Mouse (Mus musculus) 3134 (cell line): ENCODE measurements around the gene Atf6b.

Experiments
- DNase-seq: peaks from one replicate; pipeline ENCODE4 v3.0.0-alpha.2; 2011; ENCODE audit warnings: low spot score; ENCODE audit not compliant: insufficient read length; ENCODE audit errors: extremely low read depth

The Atf6b gene

DNA sequence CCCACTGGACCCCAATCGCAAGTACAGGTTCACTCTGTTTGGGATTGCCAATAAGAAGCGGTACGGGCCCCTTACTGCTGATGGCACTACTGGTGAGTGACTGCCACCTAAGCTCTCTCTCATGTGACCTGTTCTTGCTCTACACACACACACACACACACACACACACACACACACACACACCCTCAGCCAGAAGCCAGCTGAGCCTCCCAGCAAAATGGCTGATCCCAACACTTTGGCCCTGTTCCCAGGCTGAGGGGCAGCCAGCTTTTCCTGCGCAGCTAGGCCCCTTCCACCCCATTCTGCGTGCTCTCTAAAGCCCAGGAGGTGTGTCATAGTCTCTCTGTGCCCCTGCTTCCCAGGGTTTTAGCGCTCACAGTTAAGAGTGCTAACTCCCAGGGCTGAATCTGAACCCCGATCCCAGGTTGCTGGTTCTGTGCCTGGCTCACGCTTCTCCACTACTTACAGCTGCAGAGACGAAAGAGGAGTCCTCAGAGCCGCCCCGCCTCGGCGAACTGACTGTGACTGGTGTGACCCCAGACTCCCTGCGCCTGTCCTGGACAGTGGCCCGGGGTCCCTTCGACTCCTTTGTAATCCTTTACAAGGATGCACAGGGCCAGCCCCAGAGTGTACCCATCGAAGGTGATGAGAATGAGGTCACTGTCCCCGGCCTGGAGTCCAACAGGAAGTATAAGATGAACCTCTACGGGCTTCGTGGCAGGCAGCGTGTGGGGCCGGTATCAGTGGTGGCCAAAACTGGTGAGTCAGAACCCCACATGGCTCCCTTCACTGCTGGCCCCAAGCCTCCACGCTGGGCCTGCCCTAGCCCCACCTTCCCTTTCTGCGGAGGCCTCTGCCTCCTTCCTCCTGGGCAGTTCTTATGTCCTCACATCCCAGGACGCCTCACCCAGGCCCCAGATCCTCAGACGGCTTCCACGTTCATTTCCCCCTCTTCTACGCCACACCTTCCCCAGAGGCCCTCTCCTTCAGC lies 38.5 kb downstream of the Atf6b start:
- DNase-seq, result peak; percentile 92

DNA sequence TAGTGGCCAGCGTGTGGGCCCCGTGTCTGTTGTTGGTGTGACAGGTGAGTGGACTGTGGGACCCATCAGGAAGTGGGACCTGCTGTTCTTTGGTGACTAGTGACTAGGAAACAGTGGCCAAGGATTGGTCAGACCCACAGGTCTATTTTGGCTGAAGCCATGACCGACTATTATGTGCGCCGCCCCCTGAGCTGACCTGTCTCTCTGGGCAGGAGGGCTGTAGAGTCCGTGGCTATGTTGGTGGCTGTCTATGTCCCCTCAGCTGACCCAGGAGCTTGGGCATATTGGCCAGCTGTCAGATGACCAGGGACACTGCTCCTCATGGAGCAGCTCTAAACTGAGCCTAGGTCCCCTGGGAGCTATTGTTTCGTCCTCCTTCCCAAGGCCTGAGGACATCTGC lies 41.9 kb downstream of the Atf6b start:
- DNase-seq, result no peak

DNA sequence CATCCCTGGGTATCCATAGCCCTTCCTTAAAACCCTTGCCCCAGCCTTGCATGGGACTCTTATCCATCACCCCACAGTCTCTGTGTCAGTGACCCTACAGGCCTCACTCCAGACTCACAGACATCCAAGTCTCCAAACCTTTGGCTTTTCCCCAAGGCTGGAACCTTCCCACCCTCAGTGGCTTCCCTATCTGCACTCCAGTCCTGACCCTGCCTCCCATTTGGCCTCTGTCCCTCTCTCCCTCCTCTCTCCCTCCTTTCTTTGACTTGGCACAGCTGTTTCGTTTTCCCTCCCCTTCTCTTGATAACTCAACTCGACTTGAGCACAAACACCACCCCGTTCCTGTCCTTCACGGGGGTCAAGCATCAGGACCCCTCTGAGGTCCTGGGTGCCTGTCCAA lies 43.5 kb downstream of the Atf6b start:
- no peak for DNase-seq

DNA sequence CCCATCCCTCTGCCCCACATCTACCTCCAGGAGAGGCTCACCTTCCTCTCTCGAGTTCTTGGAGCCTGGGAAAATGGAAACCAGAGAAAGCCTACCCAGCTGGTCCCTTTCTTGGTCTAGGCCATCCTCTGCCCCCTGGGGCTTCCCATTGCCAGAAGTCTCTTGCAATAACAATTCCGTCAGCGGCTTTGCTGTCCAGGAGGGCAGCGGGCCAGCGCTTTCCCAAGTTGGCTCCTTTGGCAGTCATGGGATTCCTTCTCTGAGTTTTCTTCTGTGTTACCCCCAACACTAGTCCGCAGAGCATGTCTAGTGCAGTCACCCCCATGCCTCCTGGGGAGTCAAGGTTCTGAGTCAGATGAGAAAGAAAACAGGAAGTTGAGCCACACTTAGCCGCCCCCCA lies 46.0 kb downstream of the Atf6b start:
- DNase-seq, result no peak

DNA sequence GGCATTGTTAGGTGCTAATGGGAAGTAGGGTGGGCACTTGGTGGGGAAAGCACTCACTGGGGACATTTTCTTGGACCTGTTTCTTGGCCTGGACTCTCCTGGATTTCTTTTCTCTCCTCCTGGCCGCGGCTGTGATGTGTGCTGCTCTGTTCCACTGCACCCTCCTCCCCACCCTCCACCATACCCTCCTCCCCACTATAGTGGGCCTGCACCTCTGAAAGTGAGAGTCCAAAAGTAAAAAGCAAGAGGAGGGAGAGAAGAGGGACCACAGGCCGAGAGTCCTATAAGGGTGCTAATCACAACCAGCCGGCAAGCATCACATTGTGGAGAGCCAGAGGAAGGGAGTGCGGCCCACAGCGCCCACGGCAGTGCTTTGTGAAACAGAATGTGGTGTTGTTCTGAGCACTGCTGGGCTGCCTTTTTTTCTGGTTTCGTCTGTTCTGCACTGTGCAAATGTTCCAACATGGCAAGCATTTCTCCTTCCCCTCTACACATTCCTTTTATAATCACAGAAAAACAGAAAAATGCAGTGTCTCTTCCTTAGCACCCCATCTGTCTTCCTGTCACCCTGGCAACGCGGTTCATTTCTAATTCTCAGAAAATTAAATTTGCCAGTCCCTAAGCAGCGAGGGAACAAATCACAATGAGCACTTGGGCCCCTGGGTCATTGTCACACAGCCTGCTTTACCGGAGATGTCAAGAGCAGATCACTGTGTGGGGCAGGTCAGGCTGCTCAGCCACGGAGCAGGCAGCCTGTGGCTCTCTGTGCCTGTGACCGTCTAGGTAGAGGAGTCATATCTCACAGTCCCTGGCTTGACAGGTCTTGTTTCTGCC lies 52.8 kb downstream of the Atf6b start:
- no peak for DNase-seq

DNA sequence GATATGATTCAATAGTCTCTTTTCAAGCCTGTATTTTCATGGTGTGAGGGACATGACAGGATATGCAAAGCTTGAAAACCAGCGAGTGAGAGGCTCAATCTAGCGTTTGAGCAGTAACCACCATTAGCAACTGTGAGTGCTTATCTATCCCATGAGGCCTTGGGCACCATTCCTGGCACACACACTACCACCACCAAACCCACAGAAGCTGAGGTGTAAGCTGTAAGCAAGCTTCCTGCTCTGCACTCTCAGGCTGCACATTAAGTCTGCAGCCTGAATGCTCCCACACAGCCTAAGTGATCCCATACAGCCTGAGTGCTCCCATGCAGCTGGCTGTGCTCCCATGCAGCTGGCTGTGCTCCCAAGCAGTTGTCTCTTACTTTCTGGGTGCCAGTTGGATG lies 53.7 kb downstream of the Atf6b start:
- DNase-seq, result no peak
